Mouse (Mus musculus) skeletal muscle tissue, adult 2 months (tissue): ENCODE results near the gene Hopx.

Experiments
- DNase-seq: peaks from one replicate; pipeline ENCODE4 v3.0.0-alpha.2; 2012; ENCODE audit warnings: low read depth, low spot score

Hopx gene

GRCm38 (mm10) chr5:77114817-77115731, at the start of gene Hopx:
Gene Hopx (minus strand): TSS chr5:77115121.
- peak; percentile 49 for DNase-seq

- no peak for DNase-seq
These were observed 48.7 kb upstream of the Hopx start for GRCm38 (mm10) chr5:77163597-77163996.

- no peak for DNase-seq
These were observed 47.6 kb upstream of the Hopx start for GRCm38 (mm10) chr5:77162566-77162965.

GRCm38 (mm10) chr5:77157777-77158540, 43.0 kb upstream of the Hopx start:
- no peak for DNase-seq

GRCm38 (mm10) chr5:77156938-77157337, 42.0 kb upstream of the Hopx start:
- DNase-seq, result no peak

- no peak for DNase-seq
These were observed 40.6 kb upstream of the Hopx start for GRCm38 (mm10) chr5:77155526-77155925.

- no peak for DNase-seq
These were observed 39.9 kb upstream of the Hopx start for GRCm38 (mm10) chr5:77154812-77155211.

GRCm38 (mm10) chr5:77151738-77152137, 36.8 kb upstream of the Hopx start:
- no peak for DNase-seq

- DNase-seq, result no peak
These were observed 36.2 kb upstream of the Hopx start for GRCm38 (mm10) chr5:77151075-77151474.

- no peak for DNase-seq
These were observed 33.2 kb upstream of the Hopx start for GRCm38 (mm10) chr5:77148021-77148621.

- DNase-seq, result no peak
These were observed 31.7 kb upstream of the Hopx start for GRCm38 (mm10) chr5:77146459-77147170.

GRCm38 (mm10) chr5:77144647-77145046, 29.7 kb upstream of the Hopx start:
- no peak for DNase-seq

- no peak for DNase-seq
These were observed 28.2 kb upstream of the Hopx start for GRCm38 (mm10) chr5:77143076-77143475.

- DNase-seq, result peak; percentile 57
These were observed 26.4 kb upstream of the Hopx start for GRCm38 (mm10) chr5:77141336-77141735.

GRCm38 (mm10) chr5:77140861-77141260, 25.9 kb upstream of the Hopx start:
- no peak for DNase-seq

GRCm38 (mm10) chr5:77140108-77140507, 25.2 kb upstream of the Hopx start:
- no peak for DNase-seq

- peak; percentile 78 for DNase-seq
These were observed 22.9 kb upstream of the Hopx start for GRCm38 (mm10) chr5:77137701-77138265.

- DNase-seq, result no peak
These were observed 21.8 kb upstream of the Hopx start for GRCm38 (mm10) chr5:77136684-77137224.

GRCm38 (mm10) chr5:77134961-77135360, 20.0 kb upstream of the Hopx start:
- DNase-seq, result no peak

- DNase-seq, result no peak
These were observed 19.5 kb upstream of the Hopx start for GRCm38 (mm10) chr5:77134465-77134864.

- no peak for DNase-seq
These were observed 19.0 kb upstream of the Hopx start for GRCm38 (mm10) chr5:77133960-77134359.
